Mouse (Mus musculus) colon, adult 2 months (tissue): Measurements from ENCODE around the gene Acot8. TPM values are rescaled to one million over a fixed set of nuclear protein-coding genes. Genes with fewer than 3 reads are reported as not detected.

Experiments
- polyA plus RNA-seq: library from polyadenylated mRNA; depleted of rRNA; stranded (reverse); fragments of >200 nt; gene quantifications from 2 replicates; pipeline ENCODE4 v1.2.3, GENCODE M21; 2012; rRNA removed

Gene Acot8
- 134 and 139 TPM in 2 replicates for polyA plus RNA-seq

GRCm38 (mm10) chr2:164804533-164805331 lies at the start of gene Acot8, which contains the start of gene Zswim3:
Acot8 (minus strand) TSS chr2:164804882.
Zswim3 (plus strand) TSS chr2:164805098.

GRCm38 (mm10) chr2:164833314-164833959 lies 28.8 kb upstream of the Acot8 start, which contains the start of gene Neurl2:
Neurl2 (minus strand) TSS chr2:164833456.

GRCm38 (mm10) chr2:164832748-164833301 lies 28.1 kb upstream of the Acot8 start, which contains the start of gene Ctsa:
Ctsa (plus strand) TSS chr2:164832873.

GRCm38 (mm10) chr2:164828437-164828836 lies 23.8 kb upstream of the Acot8 start, which contains the start of gene Spata25:
Spata25 (minus strand) TSS chr2:164828537.

GRCm38 (mm10) chr2:164822636-164823165 lies 18.0 kb upstream of the Acot8 start, which contains the start of gene Zswim1:
Zswim1 (plus strand) TSS chr2:164822686.

GRCm38 (mm10) chr2:164785481-164786387 lies 18.9 kb downstream of the Acot8 start, which contains the start of gene Snx21:
Snx21 (plus strand) TSS chr2:164785823.

GRCm38 (mm10) chr2:164779481-164780086 lies 25.1 kb downstream of the Acot8 start, which contains the start of gene Tnnc2:
Tnnc2 (minus strand) TSS chr2:164779967.

GRCm38 (mm10) chr2:164769258-164770037 lies 35.2 kb downstream of the Acot8 start, which contains the start of gene Ube2c:
Ube2c (plus strand) TSS chr2:164769898.

GRCm38 (mm10) chr2:164745843-164746479 lies 58.7 kb downstream of the Acot8 start, which contains the start of the genes Wfdc3 and Dnttip1:
Wfdc3 (minus strand) TSS chr2:164745931.
Dnttip1 (plus strand) TSS chr2:164745983.

Other genes starting within 250 kb of the Acot8 start
- 715 and 811 TPM in 2 replicates for gene Wfdc2, start 242.5 kb downstream of the Acot8 start, polyA plus RNA-seq
- not detected in 2 replicates for gene Spint3, start 231.4 kb downstream of the Acot8 start, polyA plus RNA-seq
- 0.16 TPM in 2 replicates for gene Wfdc6a, start 219.4 kb downstream of the Acot8 start, polyA plus RNA-seq
- gene Eppin, start 211.3 kb downstream of the Acot8 start, polyA plus RNA-seq: not detected in 2 replicates
- gene Wfdc6b, start 191.4 kb downstream of the Acot8 start, polyA plus RNA-seq: 0.15 TPM in 1 of 2 replicates, not detected in the other
- 0.31 and 0.35 TPM in 2 replicates for gene Wfdc8, start 191.3 kb downstream of the Acot8 start, polyA plus RNA-seq
- gene Wfdc16, start 166.1 kb downstream of the Acot8 start, polyA plus RNA-seq: 0.13 and 0.16 TPM in 2 replicates
- gene Wfdc10, start 148.8 kb downstream of the Acot8 start, polyA plus RNA-seq: not detected in 2 replicates
- gene Wfdc9, start 148.3 kb downstream of the Acot8 start, polyA plus RNA-seq: not detected in 2 replicates
- not detected in 2 replicates for gene Wfdc11, start 130.8 kb downstream of the Acot8 start, polyA plus RNA-seq
- 0.28 and 0.73 TPM in 2 replicates for gene Wfdc13, start 119.8 kb downstream of the Acot8 start, polyA plus RNA-seq
- gene Spint4, start 106.4 kb downstream of the Acot8 start, polyA plus RNA-seq: not detected in 2 replicates
- not detected in 2 replicates for gene Spint5, start 89.6 kb downstream of the Acot8 start, polyA plus RNA-seq
- 0.28 and 0.84 TPM in 2 replicates for gene Wfdc3, start 59.0 kb downstream of the Acot8 start, polyA plus RNA-seq
- 60.0 and 89.4 TPM in 2 replicates for gene Dnttip1, start 58.9 kb downstream of the Acot8 start, polyA plus RNA-seq
- gene Ube2c, start 35.0 kb downstream of the Acot8 start, polyA plus RNA-seq: 65.5 and 79.7 TPM in 2 replicates
- not detected in 2 replicates for gene Tnnc2, start 24.9 kb downstream of the Acot8 start, polyA plus RNA-seq
- 34.1 and 41.6 TPM in 2 replicates for gene Snx21, start 19.1 kb downstream of the Acot8 start, polyA plus RNA-seq
- gene Zswim3, start 216 bp upstream of the Acot8 start, polyA plus RNA-seq: 3.4 and 3.5 TPM in 2 replicates
- gene Zswim1, start 17.8 kb upstream of the Acot8 start, polyA plus RNA-seq: 10.5 and 11.5 TPM in 2 replicates
- not detected in 2 replicates for gene Spata25, start 23.7 kb upstream of the Acot8 start, polyA plus RNA-seq
- 320 and 357 TPM in 2 replicates for gene Ctsa, start 28.0 kb upstream of the Acot8 start, polyA plus RNA-seq
- gene Neurl2, start 28.6 kb upstream of the Acot8 start, polyA plus RNA-seq: 5.2 and 7.2 TPM in 2 replicates
- 82.0 and 82.9 TPM in 2 replicates for gene Pltp, start 52.8 kb upstream of the Acot8 start, polyA plus RNA-seq
- gene Pcif1, start 74.4 kb upstream of the Acot8 start, polyA plus RNA-seq: 29.5 and 36.3 TPM in 2 replicates
- 34.2 and 35.7 TPM in 2 replicates for gene Zfp335, start 106.9 kb upstream of the Acot8 start, polyA plus RNA-seq
- 4.4 and 4.7 TPM in 2 replicates for gene Mmp9, start 135.9 kb upstream of the Acot8 start, polyA plus RNA-seq
- 0.90 and 1.1 TPM in 2 replicates for gene Slc12a5, start 155.9 kb upstream of the Acot8 start, polyA plus RNA-seq
- 24.8 and 26.6 TPM in 2 replicates for gene Ncoa5, start 230.0 kb upstream of the Acot8 start, polyA plus RNA-seq